Mouse (Mus musculus) erythroid progenitor cell, adult 5-6 weeks (primary cell): ENCODE measurements around the gene Rere. TPM values are rescaled to one million over a fixed set of nuclear protein-coding genes. Genes with fewer than 3 reads are reported as not detected.

Experiments
- ATAC-seq: replicated peaks from 2 replicates; pipeline ENCODE4 v1.8.0; 2016; ENCODE audit warnings: moderate number of reproducible peaks, mild to moderate bottlenecking, moderate TSS enrichment, inconsistent platforms; ENCODE audit not compliant: poor library complexity, low FRiP score, severe bottlenecking
- total RNA-seq, 2 experiments: library from RNA; stranded (forward) in 1 of 2; stranded (reverse) in 1 of 2; fragments of 150-400 nt in 1 of 2; fragments of 186-747, 209-891 nt in 1 of 2; gene quantifications; 2 replicates each; pipeline versions ENCODE4 v1.2.3 to v1.2.4; 2015 to 2017; ENCODE audit warnings: low replicate concordance in 2 of 2

Rere gene
- total RNA-seq (2015; ENCODE audit: low replicate concordance) = 24.9 and 31.0 TPM in 2 replicates
- 5.5 and 9.8 TPM in 2 replicates for total RNA-seq (2017; ENCODE audit: low replicate concordance)

DNA sequence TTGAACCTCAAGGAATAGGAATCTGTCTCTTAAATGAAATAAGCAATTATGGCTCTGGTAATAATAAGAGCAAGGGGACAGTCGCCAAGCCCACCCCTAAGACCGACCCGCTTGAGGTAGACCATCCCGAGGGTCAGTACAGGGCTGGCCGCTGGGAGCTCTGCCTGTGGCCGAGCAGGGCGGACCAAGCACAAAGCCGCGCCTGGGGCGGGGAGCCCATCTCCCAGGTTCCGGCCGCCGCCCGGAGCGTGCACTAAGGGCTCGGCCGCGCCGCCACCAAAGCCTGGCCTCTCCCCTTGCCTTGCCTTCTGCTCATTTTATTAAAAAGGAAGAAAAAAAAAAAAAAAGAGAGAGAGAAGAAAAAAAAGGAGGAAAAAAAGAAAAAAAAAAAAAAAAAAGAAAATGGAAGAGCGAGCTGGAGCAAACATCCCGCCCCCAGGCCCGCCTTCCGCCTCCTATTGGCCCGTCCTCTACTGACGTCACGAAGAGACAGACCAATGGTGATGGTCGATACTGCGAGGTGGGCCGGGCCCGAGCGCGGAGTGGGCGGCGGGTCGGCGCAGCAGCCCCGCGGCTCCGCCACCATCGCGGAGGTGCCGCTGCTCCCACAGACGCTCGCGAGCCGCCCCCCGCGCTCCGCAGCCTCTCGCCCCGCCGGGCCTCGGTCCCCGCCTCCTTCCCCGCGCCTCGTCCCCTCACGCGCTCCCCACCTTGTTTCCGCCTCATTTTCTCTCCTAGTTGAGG, at the start of gene Rere:
Rere (plus strand) TSS at position 629 of the 744 bp plus-strand sequence.
- ATAC-seq = peak; percentile 98

DNA sequence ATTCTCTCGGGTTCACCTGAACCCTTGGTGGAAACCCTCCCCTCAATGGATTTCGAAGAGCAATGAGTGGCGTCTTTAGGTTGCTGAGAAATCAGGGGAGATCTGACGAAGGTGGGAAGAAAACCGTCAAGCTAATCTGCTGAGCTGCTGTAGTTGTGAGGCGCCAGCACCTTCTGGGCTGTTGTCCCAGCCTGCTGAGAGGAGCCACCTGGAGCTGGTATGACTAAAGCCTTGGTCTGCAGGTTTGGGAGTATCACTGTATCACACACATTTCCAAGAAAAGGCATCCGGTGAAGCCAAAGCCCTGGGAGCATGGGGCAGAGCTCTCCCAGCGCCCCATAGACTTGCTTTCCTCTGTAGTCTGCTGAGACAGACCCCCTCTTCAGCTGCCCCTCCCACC, 49.6 kb upstream of the Rere start:
- ATAC-seq = no peak

DNA sequence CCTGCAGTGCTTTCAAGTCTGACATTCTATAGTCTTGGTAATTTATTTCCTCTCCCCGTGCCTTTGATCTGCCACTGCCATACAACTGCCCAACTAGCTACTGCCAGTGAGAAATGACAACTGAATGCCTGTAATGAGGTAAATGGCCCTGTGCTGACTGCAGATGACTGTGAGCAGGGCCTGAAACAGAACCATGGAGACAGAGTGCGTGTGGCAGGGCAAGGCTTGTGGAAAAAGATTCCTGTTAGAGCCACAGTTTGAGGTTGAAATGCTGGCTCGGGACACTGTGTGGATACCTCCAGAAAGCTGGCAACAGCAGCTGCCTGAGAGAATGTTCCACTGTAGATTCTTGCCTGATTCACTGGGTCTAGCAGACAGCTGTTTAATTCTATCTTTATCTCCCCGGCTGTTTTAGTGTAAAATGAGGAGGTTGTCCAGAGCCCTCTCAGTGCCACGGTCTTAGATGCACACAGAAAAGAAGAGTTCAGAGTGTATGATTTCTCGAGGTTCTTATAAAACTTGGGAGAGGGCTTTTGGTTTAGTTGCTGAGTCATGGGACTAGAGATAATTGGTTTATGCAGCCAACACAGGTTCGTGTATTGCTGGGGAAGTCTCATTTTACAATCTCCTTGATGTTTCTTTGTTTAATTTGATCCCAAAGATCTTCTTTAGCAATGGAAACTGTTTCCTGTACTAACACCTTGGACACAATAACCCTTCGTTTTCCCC, 46.7 kb upstream of the Rere start:
- no peak for ATAC-seq

DNA sequence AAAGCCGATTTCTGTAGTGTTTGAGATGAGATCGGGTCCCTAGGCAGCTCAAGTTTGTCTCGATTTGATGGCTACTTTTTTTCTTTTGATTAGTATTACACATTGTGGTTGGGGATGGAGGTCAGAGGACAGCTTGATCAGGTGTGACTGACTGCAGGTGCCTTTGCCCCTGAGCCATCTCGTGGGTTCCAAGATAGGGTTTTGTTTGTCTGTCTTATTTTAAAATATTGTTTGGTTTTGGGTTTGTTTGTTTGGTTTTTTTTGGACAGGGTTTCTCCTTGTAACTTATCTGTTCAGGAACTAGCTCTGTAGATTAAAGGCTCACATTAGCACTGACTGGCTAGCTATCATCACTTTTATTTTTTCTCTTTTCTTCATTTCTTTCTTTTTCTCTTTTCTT, 45.9 kb upstream of the Rere start:
- no peak for ATAC-seq

DNA sequence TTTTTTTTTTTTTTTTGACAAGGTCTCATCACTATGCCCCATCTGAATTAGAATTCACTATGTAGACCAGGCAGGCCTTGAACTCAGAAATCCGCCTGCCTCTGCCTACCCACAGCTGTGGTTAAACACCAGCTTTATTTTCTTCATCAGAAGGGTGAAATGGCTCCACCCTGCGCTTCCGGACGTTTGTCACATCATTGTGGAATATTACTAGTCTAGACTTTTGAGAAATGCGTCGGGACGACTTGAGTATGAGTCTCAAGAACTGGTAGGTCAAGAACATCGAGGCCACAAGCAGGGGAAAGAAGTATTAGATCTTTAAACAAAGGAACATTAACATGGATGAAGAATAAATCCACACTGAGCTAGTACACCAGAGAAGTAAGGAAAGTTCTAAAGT, 45.4 kb upstream of the Rere start:
- ATAC-seq = no peak

DNA sequence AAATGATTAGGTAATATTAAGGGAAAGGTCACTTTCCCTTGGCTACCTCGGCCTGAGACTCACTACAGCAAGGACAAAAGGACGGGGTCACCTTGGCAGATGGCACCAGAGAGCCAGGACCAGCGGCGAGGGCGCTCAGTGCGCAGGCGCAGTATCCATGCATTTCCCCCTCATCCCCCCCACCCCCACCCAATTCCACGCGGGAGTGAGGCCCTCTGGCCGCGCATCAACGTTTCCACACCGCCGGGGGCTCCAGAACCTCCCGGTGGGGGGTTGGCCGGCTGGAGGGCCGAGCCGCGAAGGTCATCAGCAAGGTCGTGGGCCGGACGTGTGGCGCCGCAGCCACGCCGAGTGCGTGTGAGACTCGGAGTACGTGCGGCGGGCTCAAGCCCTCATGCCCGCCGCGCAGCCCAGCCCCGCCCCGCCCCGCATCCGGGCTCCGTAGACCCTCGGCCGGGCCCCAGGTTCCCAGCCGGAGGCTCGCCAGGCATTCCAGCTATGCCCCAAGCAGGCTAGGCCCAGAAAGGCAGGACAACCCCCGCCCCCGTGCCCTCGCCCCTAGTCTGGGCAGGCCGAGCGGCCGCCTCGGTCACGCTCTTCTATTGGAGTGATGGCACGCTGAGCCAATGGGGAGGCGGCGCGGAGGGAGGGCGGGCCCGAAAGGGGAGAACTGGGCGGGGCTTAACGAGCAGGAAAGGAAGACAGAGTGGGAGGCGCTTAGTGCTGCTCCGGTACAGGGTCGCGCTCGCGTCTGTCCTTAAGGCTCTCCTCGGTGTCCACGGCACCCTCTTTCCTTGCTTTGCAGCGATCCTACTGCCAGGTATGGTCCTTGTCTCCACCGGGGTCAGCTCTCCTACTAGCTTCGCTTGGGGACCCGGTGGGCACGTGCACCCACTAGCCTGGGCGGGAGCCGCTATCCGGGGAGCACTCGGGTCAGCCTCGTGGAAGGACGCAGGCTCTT, 44.6 kb upstream of the Rere start, which contains the start of gene Eno1:
Eno1 (plus strand) TSS at position 201 of the 961 bp plus-strand sequence.
- ATAC-seq = peak; percentile 93

DNA sequence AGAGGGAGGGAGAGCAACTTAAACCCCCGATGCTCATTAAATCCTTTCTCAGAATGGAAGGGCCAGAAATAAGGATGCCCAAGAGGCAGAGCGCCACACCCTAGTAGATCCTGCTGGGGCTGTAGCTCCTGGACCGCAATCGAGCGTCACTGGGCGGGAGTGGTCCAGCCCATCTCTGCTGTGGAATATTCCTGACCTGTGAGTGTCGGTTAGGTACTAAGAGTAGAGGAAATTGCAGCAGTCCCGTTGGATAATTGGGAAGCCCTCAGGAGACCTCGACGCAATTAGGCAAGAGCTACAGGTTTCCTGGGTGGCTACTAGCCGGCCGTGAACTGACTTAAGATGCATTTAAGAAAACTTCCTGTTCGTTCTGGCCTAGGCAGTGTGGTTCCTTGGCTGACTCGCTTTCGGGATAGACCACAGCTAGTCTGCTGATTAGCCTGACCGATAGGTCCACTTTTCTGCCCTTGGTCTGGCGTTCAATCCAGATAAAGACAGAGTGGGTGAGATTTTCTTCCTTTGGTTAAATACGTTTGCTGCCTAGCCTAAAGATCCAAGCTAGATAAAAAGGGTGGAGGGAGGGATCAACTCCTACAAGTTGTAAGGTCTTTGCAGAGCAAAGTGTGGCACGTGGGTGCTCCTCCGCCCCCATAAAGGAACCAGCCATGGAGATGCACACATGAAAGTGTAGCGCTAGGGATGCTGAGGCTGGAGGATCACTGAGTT, 43.6 kb upstream of the Rere start:
- ATAC-seq = peak; percentile 52; the same call in 1 of the 2 replicates

DNA sequence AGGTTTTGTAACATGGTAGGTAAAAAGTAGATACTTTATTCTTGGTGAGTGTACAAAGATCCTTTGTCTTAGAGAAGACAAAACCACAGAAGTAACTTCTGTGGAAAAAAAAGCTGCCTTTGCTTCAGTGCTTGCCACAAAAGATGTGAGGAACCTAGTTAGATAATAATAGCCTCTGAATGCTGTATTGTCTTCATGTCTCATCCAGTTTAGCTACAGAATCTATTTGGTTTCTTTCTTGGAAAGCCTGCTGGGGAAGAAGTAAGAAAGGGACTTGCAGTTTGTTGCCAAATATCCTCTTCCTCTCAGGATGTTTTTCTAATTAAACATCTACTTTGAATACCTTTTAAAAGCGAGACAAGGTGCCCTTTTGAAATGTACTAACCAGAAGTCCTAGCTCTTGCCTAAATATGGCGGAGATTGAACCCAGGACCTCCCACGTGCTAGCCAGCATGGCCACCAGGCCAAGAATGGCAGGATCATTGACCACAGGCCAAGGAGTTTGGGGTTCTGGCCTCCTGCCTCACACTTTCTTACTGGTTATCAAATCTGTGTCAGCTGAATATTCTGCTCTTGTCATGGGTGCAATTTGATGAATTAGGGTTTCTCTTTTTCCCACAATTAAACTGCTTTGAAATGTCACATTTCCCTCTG, 42.9 kb upstream of the Rere start:
- ATAC-seq = no peak

DNA sequence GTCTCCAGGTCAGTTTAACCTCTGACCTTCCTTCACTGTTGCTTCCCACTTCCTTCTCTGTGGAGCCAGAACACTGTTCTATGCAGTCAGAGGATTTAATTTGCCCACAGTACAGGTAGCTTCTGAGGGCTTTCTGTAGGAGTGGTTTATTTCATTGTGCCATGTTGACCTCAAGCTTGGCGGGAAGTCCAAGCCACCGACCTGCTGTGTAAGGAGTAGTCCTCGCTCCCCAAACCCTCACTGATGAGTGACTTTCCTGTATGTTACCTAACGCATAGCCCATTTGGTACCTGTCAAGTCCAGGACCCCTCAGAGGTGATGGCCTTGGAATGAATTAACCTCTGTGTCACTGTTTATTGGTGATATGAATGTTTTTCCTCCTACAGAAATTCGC, 42.4 kb upstream of the Rere start:
- no peak for ATAC-seq

DNA sequence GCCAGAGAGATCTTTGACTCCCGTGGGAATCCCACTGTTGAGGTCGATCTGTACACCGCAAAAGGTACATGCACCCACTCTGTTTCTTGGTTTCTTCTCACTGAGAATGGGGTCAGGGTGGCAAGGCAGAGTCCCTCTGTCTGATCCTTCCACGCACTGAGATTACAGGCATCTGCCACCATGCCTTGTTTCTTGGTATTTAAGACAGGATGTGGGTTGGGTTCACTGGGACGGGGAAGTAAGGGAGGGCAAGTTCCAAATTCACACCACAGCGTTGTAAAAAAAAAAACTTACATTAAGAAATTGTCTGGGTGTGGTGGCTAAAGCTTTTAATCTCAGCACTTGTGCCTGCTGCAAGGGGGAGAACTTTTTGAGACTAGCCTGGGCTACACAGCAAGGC, 41.9 kb upstream of the Rere start:
- no peak for ATAC-seq

DNA sequence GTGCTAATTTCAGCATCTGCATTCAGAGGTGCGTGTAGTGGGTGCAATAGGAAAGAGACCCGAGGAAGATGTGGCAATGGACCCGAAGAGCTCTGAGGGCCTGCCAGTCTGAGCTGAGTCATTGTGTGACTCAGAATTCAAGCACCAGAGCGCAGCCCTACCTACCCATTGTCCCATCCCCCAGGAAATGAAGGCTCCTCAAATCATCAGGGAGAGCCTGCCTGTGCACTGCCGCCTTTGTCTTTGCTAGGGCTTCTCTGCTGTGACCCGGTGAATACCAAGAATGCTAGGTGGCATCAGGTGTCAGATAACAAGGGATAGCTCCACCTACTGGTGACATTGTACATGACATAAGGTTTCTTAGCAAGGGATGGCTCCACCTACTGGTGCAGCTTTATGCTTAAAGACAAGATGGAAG, 41.5 kb upstream of the Rere start:
- peak; percentile 68 for ATAC-seq

DNA sequence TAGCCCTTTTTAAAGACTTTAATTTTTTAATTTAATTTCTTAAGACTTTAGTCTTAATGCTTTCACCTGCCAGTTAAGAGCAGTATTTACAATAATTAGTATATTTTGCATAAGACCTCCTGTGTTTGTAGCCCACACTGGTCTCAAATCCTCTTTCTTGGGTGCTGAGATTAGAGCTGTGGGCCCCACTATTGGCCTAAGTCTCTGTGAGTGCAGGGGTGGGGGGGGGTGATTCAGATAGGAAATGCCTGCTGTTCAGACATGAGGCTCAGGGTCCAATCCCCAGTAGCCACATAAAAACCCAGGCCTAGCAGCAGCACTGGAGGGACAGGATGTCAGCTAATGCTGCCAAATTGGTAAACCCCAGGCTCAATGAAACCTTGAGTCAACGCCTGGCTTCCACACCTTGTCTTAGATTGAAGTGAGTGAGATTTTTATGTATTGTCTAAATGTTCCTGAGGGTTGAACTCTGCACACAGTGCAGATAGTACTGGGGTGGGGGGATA, 41.0 kb upstream of the Rere start:
- ATAC-seq = no peak

DNA sequence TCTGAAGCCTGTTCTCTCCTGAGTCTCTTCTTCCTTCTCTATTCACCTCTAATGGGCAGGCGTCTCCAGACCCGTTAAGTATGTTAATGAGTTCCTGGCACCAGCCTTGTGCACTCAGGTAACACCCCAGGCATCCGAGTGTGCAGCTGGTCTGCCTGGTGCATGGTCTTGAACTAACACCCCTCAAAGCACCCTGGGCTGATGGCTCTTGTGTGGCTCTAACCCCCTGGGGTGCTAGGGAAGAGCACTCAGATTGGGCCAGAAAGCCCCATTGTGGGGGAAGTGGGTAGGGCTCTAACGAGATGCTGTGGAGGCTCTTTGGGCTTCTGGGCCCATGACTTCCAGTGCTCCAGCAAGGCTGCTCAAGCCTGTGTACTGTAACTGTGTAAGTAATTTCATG, 39.7 kb upstream of the Rere start:
- no peak for ATAC-seq

DNA sequence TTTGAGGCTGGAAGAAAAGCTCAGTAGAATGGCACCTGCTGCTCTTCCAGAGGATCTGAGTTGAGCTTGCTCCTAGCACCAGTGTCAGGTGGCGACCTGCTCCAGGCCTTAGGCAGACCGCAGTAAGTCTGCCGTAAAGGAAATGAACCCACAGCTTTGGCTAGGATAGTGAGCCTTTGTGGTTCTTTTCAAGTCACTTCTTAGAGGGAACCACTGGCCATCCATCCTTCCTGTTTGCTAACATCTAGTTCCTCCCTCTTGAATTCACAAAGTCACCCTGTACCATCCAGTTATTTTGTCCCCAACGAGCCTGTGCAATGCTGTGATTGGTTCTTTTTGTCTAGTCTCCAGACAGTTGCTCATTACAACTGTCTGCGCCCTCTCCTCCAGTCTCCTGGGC, 38.7 kb upstream of the Rere start:
- ATAC-seq = no peak

DNA sequence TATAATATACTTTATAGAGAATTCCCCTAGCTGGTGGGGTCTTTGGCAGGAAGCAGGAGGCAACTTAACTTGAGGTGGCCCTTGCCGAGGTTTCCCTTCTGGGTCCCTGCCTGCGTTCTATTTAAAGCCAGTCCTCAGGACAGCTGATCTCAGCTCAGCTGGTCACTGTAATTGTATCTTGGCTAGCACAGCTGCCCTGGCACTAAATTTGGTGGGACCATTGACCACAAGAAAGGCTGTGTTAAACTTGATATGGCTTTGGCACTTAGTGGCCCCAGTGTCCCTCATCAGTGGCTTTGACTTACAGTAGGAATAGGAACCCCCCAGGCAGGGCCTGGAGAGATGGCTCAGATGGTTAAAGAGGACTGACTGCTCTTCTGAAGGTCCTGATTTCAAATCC, 35.6 kb upstream of the Rere start:
- no peak for ATAC-seq

DNA sequence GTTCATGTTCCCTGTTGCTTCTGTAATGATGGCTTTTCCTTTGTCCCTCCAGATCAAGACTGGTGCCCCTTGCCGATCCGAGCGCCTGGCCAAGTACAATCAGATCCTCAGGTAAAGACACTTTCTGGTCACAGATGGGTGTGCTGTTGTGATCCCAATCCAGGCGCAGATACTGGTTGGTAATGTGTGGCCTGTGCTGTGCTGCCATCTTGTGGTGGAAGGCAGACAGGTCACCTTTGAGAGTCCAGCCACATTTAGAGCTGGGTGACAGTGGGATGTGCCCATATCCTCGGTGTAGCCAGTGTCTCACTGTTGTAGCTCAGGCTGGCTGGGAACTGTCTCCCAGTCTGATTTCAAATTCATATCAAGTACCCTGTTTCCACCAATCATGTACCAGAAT, 33.4 kb upstream of the Rere start:
- ATAC-seq = peak; percentile 83

DNA sequence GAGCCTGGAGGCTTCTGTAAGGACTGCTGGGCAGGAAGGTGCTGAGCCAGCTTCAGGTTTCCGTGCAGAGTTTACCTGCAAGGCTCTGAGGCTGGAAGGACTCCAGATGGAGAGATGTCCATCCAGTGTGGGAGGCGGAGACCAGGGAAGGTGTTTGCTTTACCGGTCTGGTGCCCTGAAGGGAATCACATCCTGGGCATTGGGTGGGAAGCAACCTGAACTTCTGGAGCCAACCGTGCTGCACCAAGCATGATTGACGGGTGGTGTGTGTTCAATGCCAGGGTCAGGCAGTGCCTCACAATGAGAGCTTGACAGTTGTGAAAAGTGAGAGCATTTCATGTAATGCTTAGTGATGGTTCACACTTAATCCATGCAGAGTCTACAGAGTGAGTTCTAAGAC, 32.5 kb upstream of the Rere start:
- ATAC-seq = no peak

DNA sequence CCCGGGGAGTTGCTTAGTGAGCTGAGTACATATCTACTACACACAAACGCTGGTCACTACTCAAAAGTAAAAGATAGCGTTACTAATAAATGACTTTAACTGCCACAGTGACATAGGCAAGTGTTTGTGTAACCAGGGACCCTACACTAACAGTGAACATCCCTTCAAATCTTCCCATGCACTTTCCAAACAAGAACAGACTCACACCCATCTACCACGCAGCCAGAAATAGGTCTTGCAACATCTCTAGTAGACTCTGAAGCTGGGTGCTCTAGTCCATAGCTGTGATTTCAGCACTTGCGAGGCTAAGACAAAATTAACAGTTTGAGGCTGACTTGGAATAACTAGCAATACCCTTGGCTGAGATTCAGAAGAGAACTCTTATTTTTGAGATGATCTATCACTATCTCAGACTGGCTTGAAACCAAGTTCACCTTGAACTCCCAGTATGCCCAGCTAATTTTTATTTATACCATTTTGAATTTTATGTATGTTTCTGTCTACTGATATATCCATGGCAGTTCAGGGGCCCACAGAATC, 31.6 kb upstream of the Rere start:
- no peak for ATAC-seq
